Mouse (Mus musculus) hindbrain, embryonic 13.5 days (tissue): ENCODE results near the gene Fancf. TPM values are rescaled to one million over a fixed set of nuclear protein-coding genes. Genes with fewer than 3 reads are reported as not detected.

Experiments
- ATAC-seq: fragments of 200-750 bp; cut with Nextera tagmentation; 2 replicates; pipeline ENCODE4 v1.8.0; 2017; ENCODE audit warnings: moderate TSS enrichment; ENCODE audit not compliant: low FRiP score
- H3K27ac ChIP-seq: fragments of 300-500 bp; sonication (generic); 2 replicates; pipeline ENCODE4 v1.5.1; 2015; ENCODE audit warnings: inconsistent platforms, mild to moderate bottlenecking, moderate library complexity
- H3K27me3 ChIP-seq: fragments of 300-500 bp; sonication (generic); 2 replicates; pipeline ENCODE4 v1.6.1; 2015; ENCODE audit warnings: mild to moderate bottlenecking, inconsistent platforms
- H3K36me3 ChIP-seq: fragments of 300-500 bp; sonication (generic); 2 replicates; pipeline ENCODE4 v1.6.1; 2015; ENCODE audit warnings: mild to moderate bottlenecking, inconsistent platforms
- H3K4me1 ChIP-seq: fragments of 300-500 bp; sonication (generic); replicated peaks from 2 replicates; pipeline ENCODE4 v1.6.1; 2015; ENCODE audit warnings: inconsistent platforms
- H3K4me2 ChIP-seq: fragments of 300-500 bp; sonication (generic); 2 replicates; pipeline ENCODE4 v1.6.1; 2015; ENCODE audit warnings: inconsistent platforms, mild to moderate bottlenecking, moderate library complexity
- H3K4me3 ChIP-seq: fragments of 300-500 bp; sonication (generic); 2 replicates; pipeline ENCODE4 v1.5.1; 2015; ENCODE audit warnings: mild to moderate bottlenecking, inconsistent platforms
- H3K9ac ChIP-seq: fragments of 300-500 bp; sonication (generic); 2 replicates; pipeline ENCODE4 v1.6.1; 2015; ENCODE audit warnings: mild to moderate bottlenecking, inconsistent platforms
- H3K9me3 ChIP-seq: fragments of 300-500 bp; sonication (generic); 2 replicates; pipeline ENCODE4 v1.6.1; 2016; ENCODE audit warnings: inconsistent platforms
- WGBS: fragments of 180-500 bp; shearing (Covaris S2); methylation state at CpG from one replicate; pipeline ENCODE4 v1.1.7; 2015; 5-methylcytosine and 5-hydroxymethylcytosine counted together
- polyA plus RNA-seq: library from polyadenylated mRNA; unstranded; fragments of >200 nt; fragmentation: Nextera tagmentation; extraction: Ambion mirVana; gene quantifications from 2 replicates; pipeline ENCODE4 v1.2.1, GENCODE M21; 2015

Fancf gene
- 6.4 and 7.5 TPM in 2 replicates for polyA plus RNA-seq

DNA sequence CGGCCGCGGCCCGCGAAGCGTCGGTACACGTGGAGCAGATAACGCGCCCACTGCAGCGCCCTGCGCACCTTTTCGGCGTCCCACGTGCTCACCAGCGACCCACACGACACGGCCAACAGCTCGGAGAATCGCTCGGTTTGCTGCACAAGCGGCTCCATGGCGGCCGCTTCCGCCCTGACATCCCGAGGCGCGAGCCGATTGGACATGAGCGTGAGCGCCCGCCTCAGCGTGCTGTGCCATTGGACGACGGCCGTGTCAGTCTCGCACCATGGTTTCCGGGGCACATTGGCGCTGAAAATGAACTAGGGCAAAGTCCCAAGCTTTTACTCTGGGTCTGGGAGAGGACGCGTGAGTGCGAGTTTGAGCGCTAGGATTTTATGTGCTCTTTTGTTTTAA, at the start of gene Fancf:
Gene Fancf, minus strand, starts transcription at position 171 of the 396 bp plus-strand sequence.
- H3K4me3 ChIP-seq: peak within 1 kb of the TSS; percentile 69
- H3K9ac ChIP-seq: peak within 1 kb of the TSS; percentile 87
- H3K4me1 ChIP-seq: peaks cover 30% of the 10 kb centered on the region
- H3K9me3 ChIP-seq: no peaks in the 10 kb centered on the region
- no peaks in the 10 kb centered on the region for H3K27me3 ChIP-seq
- H3K4me2 ChIP-seq: peak within 1 kb of the TSS; percentile 83
- no peaks in the 10 kb centered on the region for H3K36me3 ChIP-seq
- H3K27ac ChIP-seq: peak within 1 kb of the TSS; percentile 99
- peak; percentile 99 for ATAC-seq
- under 1% methylated on average over 40 of the region's 43 CpGs for WGBS

DNA sequence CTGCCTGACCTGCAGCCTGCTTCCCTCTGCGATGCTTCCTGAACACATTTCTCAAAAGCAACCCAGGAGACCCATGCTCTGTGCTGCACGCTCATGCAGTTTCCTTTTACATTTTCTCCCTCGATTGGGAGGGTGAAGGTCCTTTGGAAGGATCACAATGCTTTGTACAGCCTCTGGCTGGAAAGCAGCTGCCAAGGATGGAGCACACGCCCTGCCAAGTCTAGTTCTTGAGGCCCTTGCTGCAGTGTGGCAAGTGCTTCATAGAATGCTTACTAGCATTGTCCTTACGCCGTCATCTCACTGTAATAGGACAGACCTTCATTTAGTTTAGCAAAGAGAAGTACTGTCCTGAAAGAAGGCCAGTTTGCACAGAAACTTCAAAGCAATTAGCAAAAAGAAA, 37.0 kb upstream of the Fancf start:
- 72% methylated on average over 6 of the region's 6 CpGs for WGBS
- H3K27ac ChIP-seq: no peak overlapping the region
- H3K4me1 ChIP-seq: no peaks in the 10 kb centered on the region
- H3K27me3 ChIP-seq: no peaks in the 10 kb centered on the region
- H3K4me2 ChIP-seq: no peak overlapping the region
- H3K36me3 ChIP-seq: no peaks in the 10 kb centered on the region
- ATAC-seq: no peak
- no peaks in the 10 kb centered on the region for H3K9me3 ChIP-seq
- H3K9ac ChIP-seq: no peak overlapping the region
- no peak overlapping the region for H3K4me3 ChIP-seq

GRCm38 (mm10) chr7:51894939-51895338, 32.9 kb upstream of the Fancf start:
- H3K4me3 ChIP-seq: no peak overlapping the region
- no peak overlapping the region for H3K4me2 ChIP-seq
- WGBS: 65% methylated on average over 2 of the region's 2 CpGs
- no peak overlapping the region for H3K27ac ChIP-seq
- no peaks in the 10 kb centered on the region for H3K27me3 ChIP-seq
- H3K4me1 ChIP-seq: no peaks in the 10 kb centered on the region
- H3K9ac ChIP-seq: no peak overlapping the region
- no peaks in the 10 kb centered on the region for H3K9me3 ChIP-seq
- ATAC-seq: no peak
- no peaks in the 10 kb centered on the region for H3K36me3 ChIP-seq

DNA sequence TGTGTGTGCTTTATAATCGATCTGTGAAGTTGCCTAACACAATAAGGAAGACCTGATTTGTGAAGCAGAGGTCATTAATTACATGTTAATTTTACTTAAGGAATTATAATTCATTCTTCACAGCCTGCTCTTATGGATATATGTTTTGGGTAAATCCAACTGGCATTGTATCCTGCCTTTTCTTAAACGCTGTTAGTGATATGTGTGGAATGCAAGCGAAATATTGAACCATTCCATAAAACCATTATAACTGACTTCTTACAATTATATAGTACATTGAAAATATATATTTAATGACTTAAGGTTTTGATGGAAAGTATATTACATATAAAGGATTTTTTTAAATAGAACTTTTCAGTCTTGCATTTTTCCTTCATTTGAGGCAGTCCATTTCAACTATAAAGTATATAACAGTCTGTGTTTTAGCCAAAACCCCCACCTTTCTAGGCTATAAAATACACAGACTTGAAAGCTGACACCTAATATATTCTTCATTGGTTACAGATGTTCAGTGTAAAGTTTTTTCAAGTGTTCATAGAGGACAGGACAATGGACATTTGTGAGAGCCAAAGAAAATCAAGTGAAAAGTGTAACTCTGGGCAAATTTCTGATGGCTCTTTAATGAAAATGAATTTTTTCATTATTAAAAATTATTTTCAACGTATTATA, 32.2 kb upstream of the Fancf start:
- Histone ChIP-seq H3K4me2 (no peak overlapping the region), H3K27ac (no peak overlapping the region), H3K4me3 (no peak overlapping the region), H3K9me3 (no peaks in the 10 kb centered on the region), H3K27me3 (no peaks in the 10 kb centered on the region), H3K36me3 (no peaks in the 10 kb centered on the region), H3K4me1 (no peaks in the 10 kb centered on the region), H3K9ac (no peak overlapping the region)
- 84% methylated on average over 4 of the region's 4 CpGs for WGBS
- ATAC-seq: no peak

DNA sequence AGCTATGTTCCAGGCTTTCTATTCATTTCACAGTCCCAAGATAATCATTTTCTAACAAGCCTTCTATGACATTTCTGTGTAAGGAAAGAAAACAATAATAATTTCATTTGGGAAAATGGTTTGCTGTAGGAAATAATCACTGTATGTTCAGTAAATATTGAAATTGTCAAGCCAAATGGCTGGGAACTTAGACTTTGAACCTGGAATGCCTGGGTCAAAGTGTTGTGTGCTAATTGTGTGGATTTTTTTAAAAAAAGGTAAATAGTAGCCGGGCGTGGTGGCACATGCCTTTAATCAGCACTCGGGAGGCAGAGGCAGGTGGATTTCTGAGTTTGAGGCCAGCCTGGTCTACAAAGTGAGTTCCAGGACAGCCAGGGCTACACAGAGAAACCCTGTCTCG, 30.9 kb upstream of the Fancf start:
- no peak overlapping the region for H3K4me2 ChIP-seq
- H3K27ac ChIP-seq: no peak overlapping the region
- H3K27me3 ChIP-seq: no peaks in the 10 kb centered on the region
- H3K4me1 ChIP-seq: no peaks in the 10 kb centered on the region
- no peaks in the 10 kb centered on the region for H3K36me3 ChIP-seq
- no peak overlapping the region for H3K4me3 ChIP-seq
- no peak overlapping the region for H3K9ac ChIP-seq
- no peak for ATAC-seq
- 88% methylated on average over 4 of the region's 4 CpGs for WGBS
- no peaks in the 10 kb centered on the region for H3K9me3 ChIP-seq

GRCm38 (mm10) chr7:51892224-51892965, 30.3 kb upstream of the Fancf start:
- Histone ChIP-seq H3K4me2 (no peak overlapping the region), H3K4me3 (no peak overlapping the region), H3K27me3 (no peaks in the 10 kb centered on the region), H3K9ac (no peak overlapping the region), H3K9me3 (no peaks in the 10 kb centered on the region), H3K27ac (no peak overlapping the region), H3K4me1 (no peaks in the 10 kb centered on the region), H3K36me3 (no peaks in the 10 kb centered on the region)
- no peak for ATAC-seq
- WGBS: 90% methylated on average over 1 of the region's 1 CpGs

DNA sequence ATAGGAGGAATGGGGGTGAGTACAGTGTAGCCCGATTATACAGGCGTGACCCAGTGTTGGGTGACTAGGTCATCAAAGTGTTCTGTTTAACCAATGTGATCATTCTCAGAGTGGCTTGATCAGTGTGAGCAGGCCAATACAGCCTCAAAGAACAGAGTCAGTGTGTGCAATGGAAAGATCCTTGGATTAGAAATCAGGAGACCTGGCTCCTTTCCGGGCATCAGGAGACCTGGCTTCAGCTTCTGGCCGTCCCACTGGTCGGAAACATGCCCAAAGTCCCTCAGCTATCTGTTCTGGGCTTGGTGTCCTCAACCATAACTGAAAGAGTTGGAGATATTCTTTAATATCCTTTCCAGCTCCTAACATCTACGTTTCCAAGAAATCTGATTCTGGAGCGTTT, 27.5 kb upstream of the Fancf start:
- no peaks in the 10 kb centered on the region for H3K27me3 ChIP-seq

GRCm38 (mm10) chr7:51887678-51888567, 25.9 kb upstream of the Fancf start:
- Histone ChIP-seq H3K27me3 (no peaks in the 10 kb centered on the region), H3K9me3 (no peaks in the 10 kb centered on the region), H3K36me3 (no peaks in the 10 kb centered on the region), H3K4me1 (no peaks in the 10 kb centered on the region), H3K9ac (no peak overlapping the region), H3K27ac (no peak overlapping the region), H3K4me3 (no peak overlapping the region), H3K4me2 (no peak overlapping the region)
- 80% methylated on average over 11 of the region's 11 CpGs for WGBS
- no peak for ATAC-seq

More for the DNA sequence above, 27.5 kb upstream of the Fancf start:
- no peak overlapping the region for H3K27ac ChIP-seq
- ATAC-seq: no peak
- no peaks in the 10 kb centered on the region for H3K4me1 ChIP-seq
- no peaks in the 10 kb centered on the region for H3K9me3 ChIP-seq
- WGBS: 90% methylated on average over 7 of the region's 7 CpGs
- H3K4me2 ChIP-seq: no peak overlapping the region
- no peak overlapping the region for H3K4me3 ChIP-seq
- no peaks in the 10 kb centered on the region for H3K36me3 ChIP-seq
- no peak overlapping the region for H3K9ac ChIP-seq

- Histone ChIP-seq H3K36me3 (no peaks in the 10 kb centered on the region), H3K4me3 (no peak overlapping the region), H3K4me2 (no peak overlapping the region), H3K9me3 (no peaks in the 10 kb centered on the region), H3K27me3 (no peaks in the 10 kb centered on the region), H3K4me1 (no peaks in the 10 kb centered on the region), H3K9ac (no peak overlapping the region), H3K27ac (no peak overlapping the region)
- ATAC-seq: no peak
- 55% methylated on average over 3 of the region's 3 CpGs for WGBS
These were observed 23.3 kb upstream of the Fancf start for GRCm38 (mm10) chr7:51885345-51885744.

GRCm38 (mm10) chr7:51880121-51880520, 18.1 kb upstream of the Fancf start:
- no peaks in the 10 kb centered on the region for H3K36me3 ChIP-seq
- H3K4me1 ChIP-seq: peaks cover 16% of the 10 kb centered on the region
- 0 out of 2 replicates have a peak, but pooled peaks have one; percentile 18 for ATAC-seq
- H3K9ac ChIP-seq: no peak overlapping the region
- H3K4me2 ChIP-seq: no peak overlapping the region
- H3K27me3 ChIP-seq: no peaks in the 10 kb centered on the region
- WGBS: 81% methylated on average over 4 of the region's 4 CpGs
- no peak overlapping the region for H3K27ac ChIP-seq
- no peak overlapping the region for H3K4me3 ChIP-seq
- H3K9me3 ChIP-seq: no peaks in the 10 kb centered on the region

- Histone ChIP-seq H3K27me3 (no peaks in the 10 kb centered on the region), H3K4me3 (peak overlapping the region; percentile 61), H3K9me3 (no peaks in the 10 kb centered on the region), H3K4me2 (peak overlapping the region; percentile 85), H3K9ac (peak overlapping the region; percentile 86), H3K4me1 (peaks cover 16% of the 10 kb centered on the region), H3K36me3 (no peaks in the 10 kb centered on the region), H3K27ac (peak overlapping the region; percentile 96)
- peak; percentile 99 for ATAC-seq
- WGBS: 0% methylated on average over 17 of the region's 17 CpGs
These were observed 17.2 kb upstream of the Fancf start for GRCm38 (mm10) chr7:51879136-51879723.

DNA sequence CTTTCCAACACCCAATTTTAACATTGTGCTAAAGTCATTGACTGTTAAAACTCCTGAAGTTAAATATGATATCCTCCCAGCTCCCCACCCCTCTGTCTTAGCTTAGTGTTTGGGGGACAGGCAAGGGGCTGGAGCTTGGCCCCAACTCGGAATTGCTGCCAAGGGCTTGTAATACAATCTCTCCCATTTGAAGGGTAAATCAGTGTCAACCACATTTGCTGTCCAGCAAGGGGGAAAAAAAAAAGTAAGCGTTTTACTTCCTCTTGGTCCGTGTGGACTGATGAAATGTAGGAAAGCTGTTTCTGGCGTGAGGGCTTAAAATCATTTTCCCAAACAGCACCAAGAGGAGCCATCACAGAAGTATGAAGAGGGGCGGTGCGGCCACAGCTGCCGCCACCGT, 16.7 kb upstream of the Fancf start:
- H3K9me3 ChIP-seq: no peaks in the 10 kb centered on the region
- H3K27ac ChIP-seq: peak overlapping the region; percentile 96
- H3K27me3 ChIP-seq: no peaks in the 10 kb centered on the region
- 2% methylated on average over 8 of the region's 8 CpGs for WGBS
- no peaks in the 10 kb centered on the region for H3K36me3 ChIP-seq
- peak overlapping the region; percentile 61 for H3K4me3 ChIP-seq
- peak; percentile 16; the same call in 1 of the 2 replicates for ATAC-seq
- peak overlapping the region; percentile 85 for H3K4me2 ChIP-seq
- peak overlapping the region; percentile 86 for H3K9ac ChIP-seq
- H3K4me1 ChIP-seq: peaks cover 16% of the 10 kb centered on the region
